Mouse (Mus musculus): ENCODE results near the gene Cdh1. TPM values are rescaled to one million over a fixed set of nuclear protein-coding genes. Genes with fewer than 3 reads are reported as not detected.

Cdh1 gene
- polyA plus RNA-seq, 1 experiment, result not detected

- no peak overlapping the region for H3K4me3 ChIP-seq (replicated peaks)
- peaks cover 49% of the 10 kb centered on the region for H3K27me3 ChIP-seq (replicated peaks)
- TF ChIP-seq FLI1 (IDR thresholded peaks at IDR 0.05; ENCODE audit: low read length) (no peak), GATA1 (IDR thresholded peaks at IDR 0.05; ENCODE audit: borderline replicate concordance, low read length) (no peak)
- H3K36me3 ChIP-seq (replicated peaks; ENCODE audit: low read length), result no peaks in the 10 kb centered on the region
- no peaks in the 10 kb centered on the region for H3K9me3 ChIP-seq
- no peaks in the 10 kb centered on the region for H3K4me1 ChIP-seq
Measured at GRCm38 (mm10) chr8:106610958-106611640, 7.9 kb downstream of the Cdh1 start.

GRCm38 (mm10) chr8:106612047-106612446 lies 8.9 kb downstream of the Cdh1 start:
- H3K36me3 ChIP-seq (replicated peaks; ENCODE audit: low read length), result no peaks in the 10 kb centered on the region
- H3K4me3 ChIP-seq (replicated peaks), result no peak overlapping the region
- peaks cover 39% of the 10 kb centered on the region for H3K27me3 ChIP-seq (replicated peaks)
- no peak for TF ChIP-seq GATA1 (IDR thresholded peaks at IDR 0.05; ENCODE audit: borderline replicate concordance, low read length)
- no peak for TF ChIP-seq FLI1 (IDR thresholded peaks at IDR 0.05; ENCODE audit: low read length)
- H3K9me3 ChIP-seq, result no peaks in the 10 kb centered on the region
- H3K4me1 ChIP-seq, result no peaks in the 10 kb centered on the region

- Histone ChIP-seq H3K4me3 (replicated peaks) (no peak overlapping the region), H3K4me1 (no peaks in the 10 kb centered on the region), H3K9me3 (no peaks in the 10 kb centered on the region), H3K36me3 (replicated peaks; ENCODE audit: low read length) (no peaks in the 10 kb centered on the region), H3K27me3 (replicated peaks) (peaks cover 32% of the 10 kb centered on the region)
- TF ChIP-seq GATA1 (IDR thresholded peaks at IDR 0.05; ENCODE audit: borderline replicate concordance, low read length), result no peak
- TF ChIP-seq FLI1 (IDR thresholded peaks at IDR 0.05; ENCODE audit: low read length), result no peak
Measured at GRCm38 (mm10) chr8:106614704-106615103, 11.6 kb downstream of the Cdh1 start.

GRCm38 (mm10) chr8:106615661-106616299 lies 12.6 kb downstream of the Cdh1 start:
- Histone ChIP-seq H3K4me3 (replicated peaks) (no peak overlapping the region), H3K9me3 (no peaks in the 10 kb centered on the region), H3K36me3 (replicated peaks; ENCODE audit: low read length) (no peaks in the 10 kb centered on the region), H3K4me1 (no peaks in the 10 kb centered on the region), H3K27me3 (replicated peaks) (peaks cover 26% of the 10 kb centered on the region)
- TF ChIP-seq GATA1 (IDR thresholded peaks at IDR 0.05; ENCODE audit: borderline replicate concordance, low read length) (no peak), FLI1 (IDR thresholded peaks at IDR 0.05; ENCODE audit: low read length) (no peak)

GRCm38 (mm10) chr8:106616679-106617078 lies 13.5 kb downstream of the Cdh1 start:
- no peak for TF ChIP-seq GATA1 (IDR thresholded peaks at IDR 0.05; ENCODE audit: borderline replicate concordance, low read length)
- TF ChIP-seq FLI1 (IDR thresholded peaks at IDR 0.05; ENCODE audit: low read length), result no peak
- Histone ChIP-seq H3K36me3 (replicated peaks; ENCODE audit: low read length) (no peaks in the 10 kb centered on the region), H3K4me1 (no peaks in the 10 kb centered on the region), H3K9me3 (no peaks in the 10 kb centered on the region), H3K4me3 (replicated peaks) (no peak overlapping the region), H3K27me3 (replicated peaks) (peaks cover 21% of the 10 kb centered on the region)

- H3K36me3 ChIP-seq (replicated peaks; ENCODE audit: low read length), result no peaks in the 10 kb centered on the region
- peaks cover 21% of the 10 kb centered on the region for H3K27me3 ChIP-seq (replicated peaks)
- TF ChIP-seq FLI1 (IDR thresholded peaks at IDR 0.05; ENCODE audit: low read length) (no peak), GATA1 (IDR thresholded peaks at IDR 0.05; ENCODE audit: borderline replicate concordance, low read length) (no peak)
- H3K4me3 ChIP-seq (replicated peaks), result no peak overlapping the region
- no peaks in the 10 kb centered on the region for H3K9me3 ChIP-seq
- no peaks in the 10 kb centered on the region for H3K4me1 ChIP-seq
Measured at GRCm38 (mm10) chr8:106617196-106617595, 14.0 kb downstream of the Cdh1 start.

GRCm38 (mm10) chr8:106617865-106618264 lies 14.7 kb downstream of the Cdh1 start:
- Histone ChIP-seq H3K4me1 (no peaks in the 10 kb centered on the region), H3K27me3 (replicated peaks) (peaks cover 17% of the 10 kb centered on the region), H3K36me3 (replicated peaks; ENCODE audit: low read length) (no peaks in the 10 kb centered on the region), H3K9me3 (no peaks in the 10 kb centered on the region), H3K4me3 (replicated peaks) (no peak overlapping the region)
- TF ChIP-seq FLI1 (IDR thresholded peaks at IDR 0.05; ENCODE audit: low read length), result no peak
- TF ChIP-seq GATA1 (IDR thresholded peaks at IDR 0.05; ENCODE audit: borderline replicate concordance, low read length), result no peak

GRCm38 (mm10) chr8:106618324-106618723 lies 15.2 kb downstream of the Cdh1 start:
- no peak overlapping the region for H3K4me3 ChIP-seq (replicated peaks)
- no peaks in the 10 kb centered on the region for H3K36me3 ChIP-seq (replicated peaks; ENCODE audit: low read length)
- no peaks in the 10 kb centered on the region for H3K4me1 ChIP-seq
- peaks cover 15% of the 10 kb centered on the region for H3K27me3 ChIP-seq (replicated peaks)
- TF ChIP-seq GATA1 (IDR thresholded peaks at IDR 0.05; ENCODE audit: borderline replicate concordance, low read length), result no peak
- no peak for TF ChIP-seq FLI1 (IDR thresholded peaks at IDR 0.05; ENCODE audit: low read length)
- H3K9me3 ChIP-seq, result no peaks in the 10 kb centered on the region

- no peaks in the 10 kb centered on the region for H3K36me3 ChIP-seq (replicated peaks; ENCODE audit: low read length)
- no peak overlapping the region for H3K4me3 ChIP-seq (replicated peaks)
- H3K27me3 ChIP-seq (replicated peaks), result peaks cover 11% of the 10 kb centered on the region
- peaks cover 10% of the 10 kb centered on the region for H3K9me3 ChIP-seq
- no peaks in the 10 kb centered on the region for H3K4me1 ChIP-seq
- TF ChIP-seq GATA1 (IDR thresholded peaks at IDR 0.05; ENCODE audit: borderline replicate concordance, low read length), result no peak
- no peak for TF ChIP-seq FLI1 (IDR thresholded peaks at IDR 0.05; ENCODE audit: low read length)
Measured at GRCm38 (mm10) chr8:106619549-106620245, 16.5 kb downstream of the Cdh1 start.

- H3K4me3 ChIP-seq (replicated peaks), result no peak overlapping the region
- TF ChIP-seq FLI1 (IDR thresholded peaks at IDR 0.05; ENCODE audit: low read length), result no peak
- no peak for TF ChIP-seq GATA1 (IDR thresholded peaks at IDR 0.05; ENCODE audit: borderline replicate concordance, low read length)
- peaks cover 10% of the 10 kb centered on the region for H3K9me3 ChIP-seq
- no peaks in the 10 kb centered on the region for H3K4me1 ChIP-seq
- H3K27me3 ChIP-seq (replicated peaks), result peaks cover 9% of the 10 kb centered on the region
- H3K36me3 ChIP-seq (replicated peaks; ENCODE audit: low read length), result no peaks in the 10 kb centered on the region
Measured at GRCm38 (mm10) chr8:106620488-106620887, 17.3 kb downstream of the Cdh1 start.
